Mouse (Mus musculus): ENCODE data around the gene Smad3.

Smad3 gene

GRCm38 (mm10) chr9:63614018-63614985 lies 143.5 kb downstream of the Smad3 start:
- no peak for DNase-seq

GRCm38 (mm10) chr9:63613569-63613968 lies 144.2 kb downstream of the Smad3 start:
- no peak for DNase-seq

- no peak for DNase-seq
These were observed 145.0 kb downstream of the Smad3 start for GRCm38 (mm10) chr9:63612565-63613515.

- peak; percentile 23 for DNase-seq
These were observed 145.8 kb downstream of the Smad3 start for GRCm38 (mm10) chr9:63611967-63612366.

- no peak for DNase-seq
These were observed 146.9 kb downstream of the Smad3 start for GRCm38 (mm10) chr9:63610841-63611366.

GRCm38 (mm10) chr9:63610231-63610630 lies 147.6 kb downstream of the Smad3 start:
- DNase-seq = no peak

GRCm38 (mm10) chr9:63609776-63610175 lies 148.0 kb downstream of the Smad3 start:
- no peak for DNase-seq

GRCm38 (mm10) chr9:63609246-63609645 lies 148.5 kb downstream of the Smad3 start:
- no peak for DNase-seq

- DNase-seq = no peak
These were observed 149.8 kb downstream of the Smad3 start for GRCm38 (mm10) chr9:63608006-63608405.

- DNase-seq = no peak
These were observed 151.2 kb downstream of the Smad3 start for GRCm38 (mm10) chr9:63606594-63606993.

GRCm38 (mm10) chr9:63603849-63604248 lies 153.9 kb downstream of the Smad3 start:
- DNase-seq = peak; percentile 66

GRCm38 (mm10) chr9:63602043-63602939 lies 155.5 kb downstream of the Smad3 start, which contains the start of the genes Iqch and Aagab:
Gene Iqch (minus strand): TSS chr9:63602493.
Gene Aagab (plus strand): TSS chr9:63602660.
- peak; percentile 98 for DNase-seq

Data from liver (tissue).